Mouse (Mus musculus) MEL (cell line): ENCODE data around the gene Chka. TPM values are rescaled to one million over a fixed set of nuclear protein-coding genes. Genes with fewer than 3 reads are reported as not detected.

Source experiments
- DNase-seq: peaks from one replicate; pipeline ENCODE4 v3.0.0; 2011; ENCODE audit warnings: low read depth, low spot score
- H3K27ac ChIP-seq: 2 replicates; pipeline ENCODE4 v1.5.1; 2012; ENCODE audit warnings: low read depth, mild to moderate bottlenecking, control low read depth, low read length, moderate library complexity; ENCODE audit not compliant: control insufficient read depth
- H3K27me3 ChIP-seq, 2 experiments: fragments of 150-350 bp in 1 of 2; sonication (generic) in 1 of 2; 2 replicates each; pipeline ENCODE4 v1.6.1; 2012; ENCODE audit warnings: low read length in 2 of 2, mild to moderate bottlenecking in 2 of 2, improper control_type of control experiment in 1 of 2, moderate library complexity in 1 of 2; ENCODE audit not compliant: insufficient read depth in 2 of 2, control insufficient read depth in 1 of 2
- H3K36me3 ChIP-seq, 2 experiments: 2 replicates each; pipeline ENCODE4 v1.6.1; 2012 to 2014; ENCODE audit warnings: low read length in 2 of 2, improper control_type of control experiment in 1 of 2, inconsistent platforms in 1 of 2, mild to moderate bottlenecking in 1 of 2; ENCODE audit not compliant: insufficient read depth in 2 of 2, control insufficient read depth in 1 of 2
- H3K4me1 ChIP-seq, 2 experiments: fragments of 150-350 bp in 1 of 2; sonication (generic) in 1 of 2; 2 replicates each; pipeline ENCODE4 v1.6.1; 2012; ENCODE audit warnings: low read length in 2 of 2, improper control_type of control experiment in 1 of 2, mild to moderate bottlenecking in 1 of 2; ENCODE audit not compliant: insufficient read depth in 2 of 2, control insufficient read depth in 1 of 2
- H3K4me3 ChIP-seq, 2 experiments: fragments of 150-350 bp in 1 of 2; sonication (generic) in 1 of 2; 2 replicates each; pipeline ENCODE4 v1.5.1; 2012; ENCODE audit warnings: low read depth in 2 of 2, low read length in 2 of 2, mild to moderate bottlenecking in 2 of 2, moderate library complexity in 2 of 2, control low read depth in 1 of 2, improper control_type of control experiment in 1 of 2; ENCODE audit not compliant: control insufficient read depth in 1 of 2, insufficient read depth in 1 of 2
- H3K79me2 ChIP-seq: 2 replicates; pipeline ENCODE4 v1.6.1; 2012; ENCODE audit warnings: mild to moderate bottlenecking, low read length, moderate library complexity; ENCODE audit not compliant: control insufficient read depth, poor library complexity, insufficient read depth
- H3K9ac ChIP-seq: 2 replicates; pipeline ENCODE4 v1.6.1; 2012; ENCODE audit warnings: low read depth, mild to moderate bottlenecking, control low read depth, low read length, moderate library complexity; ENCODE audit not compliant: control insufficient read depth, poor library complexity, severe bottlenecking
- H3K9me3 ChIP-seq: fragments of 150-350 bp; sonication (generic); replicated peaks from 2 replicates; pipeline ENCODE4 v1.6.1; 2012; ENCODE audit warnings: mild to moderate bottlenecking, low read length, improper control_type of control experiment, moderate library complexity; ENCODE audit not compliant: insufficient read depth
- BHLHE40 ChIP-seq: IDR thresholded peaks from 2 replicates; pipeline ENCODE4 v1.6.1; 2012; ENCODE audit warnings: low read depth, mild to moderate bottlenecking, inconsistent platforms, low read length, improper control_type of control experiment, borderline replicate concordance
- CHD1 ChIP-seq: IDR thresholded peaks from 2 replicates; pipeline ENCODE4 v1.6.1; 2012; ENCODE audit warnings: low read depth, mild to moderate bottlenecking, inconsistent platforms, low read length, improper control_type of control experiment
- CTCF ChIP-seq, 3 experiments: IDR thresholded peaks in 2 of 3; conservative IDR thresholded peaks in 1 of 3; 2 replicates each; pipeline ENCODE4 v1.5.1; 2011 to 2012; ENCODE audit warnings: low read length in 3 of 3, low read depth in 2 of 3, mild to moderate bottlenecking in 2 of 3, improper control_type of control experiment in 1 of 3, inconsistent platforms in 1 of 3, mixed read lengths in 1 of 3, moderate library complexity in 1 of 3; ENCODE audit not compliant: control insufficient read depth in 1 of 3, insufficient read depth in 1 of 3, poor library complexity in 1 of 3, severe bottlenecking in 1 of 3
- E2F4 ChIP-seq: IDR thresholded peaks from 2 replicates; pipeline ENCODE4 v1.6.1; 2011; ENCODE audit warnings: low read depth, low read length, improper control_type of control experiment, borderline replicate concordance
- ELF1 ChIP-seq: IDR thresholded peaks from 2 replicates; pipeline ENCODE4 v1.6.1; 2014; ENCODE audit warnings: low read depth, mild to moderate bottlenecking, inconsistent platforms, low read length, improper control_type of control experiment, moderate library complexity
- ETS1 ChIP-seq: IDR thresholded peaks from 2 replicates; pipeline ENCODE4 v1.6.1; 2012; ENCODE audit warnings: low read depth, mild to moderate bottlenecking, inconsistent platforms, low read length, improper control_type of control experiment, moderate library complexity
- GATA1 ChIP-seq: IDR thresholded peaks from 2 replicates; pipeline ENCODE4 v1.6.1; 2011; ENCODE audit warnings: low read depth, low read length, improper control_type of control experiment
- HCFC1 ChIP-seq: IDR thresholded peaks from 2 replicates; pipeline ENCODE4 v1.6.1; 2012; ENCODE audit warnings: low read depth, mild to moderate bottlenecking, inconsistent platforms, low read length, improper control_type of control experiment, moderate library complexity
- JUND ChIP-seq: IDR thresholded peaks from 2 replicates; pipeline ENCODE4 v1.6.1; 2011; ENCODE audit warnings: low read depth, mild to moderate bottlenecking, improper control_type of control experiment, low read length
- MEF2A ChIP-seq: IDR thresholded peaks from 2 replicates; pipeline ENCODE4 v1.6.1; 2014; ENCODE audit warnings: low read depth, mild to moderate bottlenecking, inconsistent platforms, low read length, improper control_type of control experiment; ENCODE audit not compliant: poor library complexity, insufficient replicate concordance, severe bottlenecking; ENCODE audit errors: extremely low read depth
- POLR2A ChIP-seq, 2 experiments: IDR thresholded peaks; 2 replicates each; pipeline ENCODE4 v1.6.1; 2011 to 2012; ENCODE audit warnings: low read length in 2 of 2, mild to moderate bottlenecking in 2 of 2, control low read depth in 1 of 2, improper control_type of control experiment in 1 of 2, low read depth in 1 of 2, moderate library complexity in 1 of 2; ENCODE audit not compliant: control insufficient read depth in 1 of 2, insufficient read depth in 1 of 2, poor library complexity in 1 of 2
- POLR2AphosphoS2 ChIP-seq: IDR thresholded peaks from 2 replicates; pipeline ENCODE4 v1.6.1; 2011; ENCODE audit warnings: low read length, improper control_type of control experiment
- POLR2AphosphoS5 ChIP-seq: IDR thresholded peaks from 2 replicates; pipeline ENCODE4 v1.6.1; 2012; ENCODE audit warnings: low read depth, borderline replicate concordance, mild to moderate bottlenecking, inconsistent platforms, low read length, moderate library complexity, mixed read lengths
- RCOR1 ChIP-seq: IDR thresholded peaks from 2 replicates; pipeline ENCODE4 v1.6.1; 2012; ENCODE audit warnings: low read depth, mild to moderate bottlenecking, inconsistent platforms, low read length, improper control_type of control experiment
- TBP ChIP-seq: IDR thresholded peaks from 2 replicates; pipeline ENCODE4 v1.8.0; 2011; ENCODE audit warnings: low read depth, low read length, improper control_type of control experiment
- UBTF ChIP-seq: IDR thresholded peaks from 2 replicates; pipeline ENCODE4 v1.6.1; 2012; ENCODE audit warnings: low read depth, mild to moderate bottlenecking, inconsistent platforms, low read length, improper control_type of control experiment, moderate library complexity, borderline replicate concordance; ENCODE audit not compliant: insufficient read depth
- USF1 ChIP-seq: IDR thresholded peaks from 2 replicates; pipeline ENCODE4 v1.6.1; 2014; ENCODE audit warnings: low read depth, mild to moderate bottlenecking, inconsistent platforms, low read length, improper control_type of control experiment, moderate library complexity
- USF2 ChIP-seq, 2 experiments: IDR thresholded peaks; 2 replicates each; pipeline ENCODE4 v1.6.1; 2011 to 2012; ENCODE audit warnings: improper control_type of control experiment in 2 of 2, low read length in 2 of 2, borderline replicate concordance in 1 of 2, inconsistent platforms in 1 of 2, low read depth in 1 of 2, mild to moderate bottlenecking in 1 of 2; ENCODE audit not compliant: insufficient read depth in 1 of 2
- ZKSCAN1 ChIP-seq: IDR thresholded peaks from 2 replicates; pipeline ENCODE4 v1.6.1; 2012; ENCODE audit warnings: low read depth, mild to moderate bottlenecking, inconsistent platforms, low read length, improper control_type of control experiment, moderate library complexity
- ZMIZ1 ChIP-seq: IDR thresholded peaks from 2 replicates; pipeline ENCODE4 v1.6.1; 2012; ENCODE audit warnings: low read depth, mild to moderate bottlenecking, inconsistent platforms, low read length, improper control_type of control experiment, moderate library complexity
- polyA plus RNA-seq, 2 experiments: library from polyadenylated mRNA; stranded (reverse) in 1 of 2; unstranded in 1 of 2; fragments of >175 nt in 1 of 2; fragments of >200 nt in 1 of 2; gene quantifications; 2 replicates each; pipeline versions ENCODE4 v1.2.1 to v1.2.4; 2012; ENCODE audit warnings: low replicate concordance in 2 of 2, low read depth in 1 of 2; ENCODE audit not compliant: insufficient read length in 2 of 2, insufficient read depth in 1 of 2, missing spikeins in 1 of 2
- total RNA-seq: library from RNA; depleted of rRNA; stranded (reverse); fragments of 300-350 nt; gene quantifications from 2 replicates; pipeline ENCODE4 v1.2.3, GENCODE M21; 2012

Chka gene
- total and polyA plus RNA-seq, 3 experiments = 12.5 to 21.0 TPM; not detected in 1

- TF ChIP-seq USF2 (IDR thresholded peaks at IDR 0.05; ENCODE audit: borderline replicate concordance in 1 of 2, insufficient read depth in 1 of 2, low read depth in 1 of 2, low read length in 2 of 2) = no peak
- TF ChIP-seq E2F4 = no peak
- TF ChIP-seq ETS1 = no peak
- TF ChIP-seq USF1 = no peak
- TF ChIP-seq CHD1 = no peak
- no peak for TF ChIP-seq ZKSCAN1
- TF ChIP-seq BHLHE40 = no peak
- no peak for TF ChIP-seq GATA1
- TF ChIP-seq MEF2A = no peak
- TF ChIP-seq CTCF (IDR thresholded peaks at IDR 0.05 in 2 of 3, conservative IDR thresholded peaks at IDR 0.05 in 1 of 3; ENCODE audit: control insufficient read depth in 1 of 3, insufficient read depth in 1 of 3, low read depth in 2 of 3, low read length in 3 of 3, poor library complexity in 1 of 3, severe bottlenecking in 1 of 3) = peak; percentile 34 to 75 (median 70); a peak in 5 of 6 replicates
- no peak for TF ChIP-seq RCOR1
- TF ChIP-seq POLR2AphosphoS2 = no peak
- 0 out of 2 replicates have a peak, but pooled peaks have one; percentile 26 for TF ChIP-seq HCFC1
- no peak for TF ChIP-seq JUND
- no peak for TF ChIP-seq POLR2AphosphoS5
- TF ChIP-seq POLR2A (IDR thresholded peaks at IDR 0.05; ENCODE audit: control insufficient read depth in 1 of 2, insufficient read depth in 1 of 2, low read depth in 1 of 2, low read length in 2 of 2, poor library complexity in 1 of 2) = no peak
- no peak for TF ChIP-seq TBP
- no peak for TF ChIP-seq ELF1
- TF ChIP-seq ZMIZ1 = no peak
Measured at GRCm38 (mm10) chr19:3890181-3890580, 38.6 kb downstream of the Chka start (continued).

- Histone ChIP-seq H3K9ac (no peak overlapping the region), H3K27me3 (no peaks in the 10 kb centered on the region), H3K27ac (no peak overlapping the region), H3K4me3 (no peak overlapping the region), H3K4me1 (no peaks in the 10 kb centered on the region), H3K9me3 (no peaks in the 10 kb centered on the region), H3K36me3 (no peaks in the 10 kb centered on the region; a peak in 2 of 4 replicates), H3K79me2 (no peaks in the 10 kb centered on the region)
- TF ChIP-seq UBTF (no peak), POLR2AphosphoS2 (no peak), POLR2AphosphoS5 (no peak)
- DNase-seq = no peak
Measured at GRCm38 (mm10) chr19:3893545-3894116, 42.1 kb downstream of the Chka start.
